Mouse (Mus musculus) lung, adult 18-20 months (tissue): Measurements from ENCODE around the gene Nfam1.

Experiments
- DNase-seq, 2 experiments: peaks; one replicate each; pipeline ENCODE4 v3.0.0; 2022; ENCODE audit warnings: mixed read lengths in 2 of 2

The Nfam1 gene

DNA sequence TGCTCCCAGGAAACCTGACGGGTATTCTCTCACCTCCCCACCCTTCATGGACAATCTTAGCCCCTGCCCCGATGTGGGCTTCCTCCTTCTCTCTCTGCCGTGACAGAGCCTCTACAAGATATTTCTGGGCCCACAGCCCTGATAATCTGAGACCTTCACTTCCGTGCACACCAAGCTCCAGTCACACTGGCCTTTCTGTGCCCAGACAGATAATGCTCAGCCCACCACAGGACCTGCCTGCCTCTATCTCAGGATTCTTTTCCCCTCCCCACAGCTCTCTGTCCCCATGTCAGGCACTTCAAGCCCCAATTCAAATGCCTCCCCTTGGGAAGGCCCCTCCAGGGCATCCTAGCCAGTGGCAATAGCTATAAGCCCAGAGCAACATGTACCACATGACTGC, 76.4 kb downstream of the Nfam1 start:
- no peak for DNase-seq

DNA sequence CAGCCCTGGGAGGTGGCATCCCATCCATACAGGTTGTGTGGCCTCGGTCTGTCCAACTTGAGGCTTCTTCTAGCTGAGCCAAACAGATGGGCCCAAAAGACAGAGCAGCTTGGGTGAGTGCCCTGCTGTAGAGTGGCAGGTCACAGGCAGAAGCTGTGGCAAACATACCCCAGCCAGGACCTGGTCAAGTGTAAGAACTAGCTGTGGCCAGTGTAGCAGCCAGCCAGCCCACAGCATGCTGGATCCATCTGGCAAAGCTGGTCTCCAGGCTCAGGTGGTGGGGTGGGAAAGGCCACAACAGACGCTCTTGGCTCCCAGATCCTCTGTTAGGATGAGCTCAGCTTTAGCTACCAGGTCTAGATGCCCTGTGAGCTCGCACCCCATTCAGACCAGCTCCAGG, 76.8 kb downstream of the Nfam1 start:
- DNase-seq: no peak

DNA sequence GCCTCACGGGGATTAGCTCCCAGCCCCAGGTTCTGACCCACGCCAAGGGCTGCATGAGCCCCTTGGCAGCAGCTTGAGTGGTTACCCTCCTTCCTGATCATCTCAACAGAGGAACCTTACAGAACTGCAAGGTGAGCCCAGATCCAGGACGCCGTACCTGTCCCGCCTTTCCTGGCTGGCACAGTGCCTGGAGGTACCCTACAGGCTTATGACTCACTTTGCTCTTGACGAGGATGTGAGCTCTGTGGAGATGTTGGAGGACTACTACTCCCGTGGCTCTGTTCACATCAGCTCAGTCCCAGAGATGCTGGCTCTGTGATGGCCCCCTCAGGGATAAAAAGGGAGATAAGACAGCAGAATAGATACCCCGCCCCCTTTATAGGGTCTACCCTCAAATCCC, 77.8 kb downstream of the Nfam1 start:
- DNase-seq: no peak

DNA sequence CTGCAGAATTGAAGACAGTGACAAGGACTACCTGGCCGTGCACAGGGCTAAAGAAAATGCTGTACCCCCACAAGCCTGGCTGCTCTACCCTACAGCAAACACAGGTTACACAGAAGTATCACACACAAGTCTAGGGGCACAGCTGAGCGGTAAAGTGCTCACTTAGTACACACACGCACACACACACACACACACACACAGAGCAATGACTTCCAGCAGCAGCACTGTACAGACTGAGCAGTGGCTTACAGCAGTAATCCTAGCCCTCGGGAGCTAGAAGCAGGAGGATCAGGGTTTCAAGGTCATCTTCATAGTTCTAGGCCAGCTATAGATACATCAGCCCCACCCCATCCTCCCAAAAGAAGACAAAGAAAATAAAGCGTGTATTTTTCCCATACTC, 79.1 kb downstream of the Nfam1 start:
- no peak for DNase-seq

DNA sequence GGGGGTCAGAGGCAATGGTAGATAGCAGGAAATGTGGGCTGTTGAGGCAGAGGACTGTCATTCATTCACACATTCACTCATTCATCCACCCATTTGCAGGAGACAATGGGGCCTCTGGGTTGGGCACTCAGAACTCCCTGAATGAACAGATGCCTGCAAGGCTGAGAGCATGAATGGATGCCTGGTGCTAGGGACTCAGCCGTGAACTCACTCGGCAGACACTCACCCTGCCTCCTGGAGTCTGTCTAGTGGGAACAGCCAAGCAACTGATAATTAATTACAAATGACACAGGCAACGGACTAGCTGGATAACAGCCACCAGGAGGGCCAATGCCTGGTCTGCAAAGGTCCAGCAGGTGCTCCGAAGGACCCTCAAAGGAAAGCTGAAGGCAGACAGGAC, 80.0 kb downstream of the Nfam1 start:
- no peak for DNase-seq

GRCm38 (mm10) chr15:82952292-82952705, 80.8 kb downstream of the Nfam1 start:
- no peak for DNase-seq

GRCm38 (mm10) chr15:82950246-82950645, 82.9 kb downstream of the Nfam1 start:
- DNase-seq: no peak

GRCm38 (mm10) chr15:82947431-82947830, 85.7 kb downstream of the Nfam1 start:
- no peak for DNase-seq

DNA sequence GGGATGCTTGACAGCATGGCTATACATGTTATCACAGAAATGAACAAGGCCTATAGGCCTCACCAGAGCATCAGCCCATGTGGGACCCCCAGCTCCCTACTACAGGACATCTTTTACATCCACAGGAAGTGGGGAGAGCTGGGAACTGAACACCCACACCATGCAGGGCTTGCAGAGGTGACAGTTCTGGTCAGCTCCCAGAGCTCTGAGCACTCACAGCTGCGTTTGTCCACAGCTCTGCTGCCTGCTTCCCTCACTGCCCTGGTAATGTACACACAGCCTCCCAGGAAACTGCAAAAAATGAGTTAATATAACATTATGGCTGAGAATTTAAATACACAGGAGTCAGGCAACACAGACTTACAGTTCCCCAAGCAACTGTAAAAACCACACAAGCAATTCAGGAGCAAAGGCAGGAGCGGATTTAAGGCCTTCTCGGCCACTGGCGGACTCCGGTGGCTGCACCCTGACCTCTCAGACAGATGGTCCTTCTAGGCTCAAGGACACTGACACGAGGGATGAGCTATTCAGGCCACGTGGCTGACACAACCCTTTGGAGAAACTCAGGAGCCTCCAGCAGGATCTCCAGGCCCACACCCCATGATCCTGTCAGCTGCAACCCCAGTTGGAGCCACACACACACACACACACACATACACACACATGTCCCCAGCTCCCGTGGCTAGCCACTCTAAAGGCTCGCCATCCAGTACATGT, 88.5 kb downstream of the Nfam1 start:
- no peak for DNase-seq
